Mouse (Mus musculus): ENCODE data around the gene Atrnl1. TPM values are rescaled to one million over a fixed set of nuclear protein-coding genes. Genes with fewer than 3 reads are reported as not detected.
"Not testable (repeated sequence)": the region's sequence is repeated elsewhere in the genome, so short reads cannot be mapped to it uniquely, and the experiment has no call there.

Gene Atrnl1
- total RNA-seq, 1 experiment from 2014 or later = 27.2 TPM

GRCm38 (mm10) chr19:57658111-57659091 is 47.6 kb downstream of the Atrnl1 start:
- no peak for ATAC-seq (ENCODE audit: extremely low read depth, insufficient number of reproducible peaks, low FRiP score, poor library complexity, severe bottlenecking)

GRCm38 (mm10) chr19:57667011-57667410 is 56.2 kb downstream of the Atrnl1 start:
- ATAC-seq (ENCODE audit: extremely low read depth, insufficient number of reproducible peaks, low FRiP score, poor library complexity, severe bottlenecking) = no peak

DNA sequence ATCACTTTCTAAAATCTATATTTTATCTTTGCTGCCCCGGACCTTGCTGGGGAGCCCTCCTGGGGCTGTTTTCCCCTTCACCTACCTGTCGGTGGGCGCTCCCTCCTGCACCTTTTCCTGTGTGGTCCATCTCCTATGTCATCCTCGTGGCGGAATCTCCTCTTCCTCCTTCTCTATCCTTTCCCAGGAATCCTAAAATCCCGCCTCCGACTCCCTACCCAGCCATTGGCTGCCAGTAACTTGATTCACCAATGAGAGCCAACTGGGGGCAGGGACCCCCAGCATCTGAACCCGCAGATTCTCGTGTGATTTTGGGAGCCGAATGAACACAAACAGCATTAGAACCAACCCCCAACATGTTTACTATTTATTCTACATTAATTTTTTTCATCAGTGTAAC is 57.1 kb downstream of the Atrnl1 start:
- ATAC-seq (ENCODE audit: extremely low read depth, insufficient number of reproducible peaks, low FRiP score, poor library complexity, severe bottlenecking) = no peak

- no peak for ATAC-seq (ENCODE audit: extremely low read depth, insufficient number of reproducible peaks, low FRiP score, poor library complexity, severe bottlenecking)
Measured at GRCm38 (mm10) chr19:57679455-57679854, 68.6 kb downstream of the Atrnl1 start.

- ATAC-seq (ENCODE audit: extremely low read depth, insufficient number of reproducible peaks, low FRiP score, poor library complexity, severe bottlenecking) = no peak
Measured at GRCm38 (mm10) chr19:57686596-57686995, 75.8 kb downstream of the Atrnl1 start.

DNA sequence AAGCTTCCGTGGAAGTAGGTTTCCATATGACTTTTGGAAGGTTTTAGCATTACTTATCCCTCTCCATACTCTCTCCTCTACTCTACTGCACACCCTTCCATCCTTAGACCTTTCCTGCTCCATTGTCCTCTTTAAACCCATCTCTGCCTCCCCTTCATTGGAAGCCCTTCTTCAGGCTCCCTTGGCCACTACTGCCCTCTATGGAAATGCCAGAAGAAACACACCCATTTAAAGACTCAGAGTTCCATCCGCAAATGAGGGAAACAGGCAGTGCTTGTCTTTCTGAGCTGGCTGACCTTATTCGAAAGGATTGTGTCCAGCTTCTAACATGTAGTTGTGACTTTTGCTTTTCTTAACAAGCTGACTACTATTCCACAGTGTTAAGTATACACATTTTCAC is 81.7 kb downstream of the Atrnl1 start:
- no peak for ATAC-seq (ENCODE audit: extremely low read depth, insufficient number of reproducible peaks, low FRiP score, poor library complexity, severe bottlenecking)

DNA sequence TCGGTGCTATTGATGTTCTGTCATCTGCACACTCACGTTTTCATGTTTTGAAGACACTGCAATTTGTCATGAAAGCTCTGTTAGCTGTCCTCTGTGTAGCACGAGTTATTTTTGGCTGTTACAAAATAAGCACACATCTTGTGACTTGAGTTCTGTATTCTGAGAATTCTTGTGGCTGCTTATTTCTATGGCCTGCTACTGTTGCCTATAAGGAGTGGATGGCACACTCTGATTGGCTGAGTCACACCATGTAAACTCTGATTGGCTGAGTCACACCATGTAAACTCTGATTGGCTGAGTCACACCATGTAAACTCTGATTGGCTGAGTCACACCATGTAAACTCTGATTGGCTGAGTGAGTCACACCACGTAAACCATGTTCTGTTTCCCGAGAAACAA is 85.9 kb downstream of the Atrnl1 start:
- not testable (repeated sequence) for ATAC-seq (ENCODE audit: extremely low read depth, insufficient number of reproducible peaks, low FRiP score, poor library complexity, severe bottlenecking)

- ATAC-seq (ENCODE audit: extremely low read depth, insufficient number of reproducible peaks, low FRiP score, poor library complexity, severe bottlenecking) = no peak
Measured at GRCm38 (mm10) chr19:57713138-57713537, 102.3 kb downstream of the Atrnl1 start.

- peak; percentile 56; the same call in 1 of the 2 replicates for ATAC-seq (ENCODE audit: extremely low read depth, insufficient number of reproducible peaks, low FRiP score, poor library complexity, severe bottlenecking)
Measured at GRCm38 (mm10) chr19:57724920-57725319, 114.1 kb downstream of the Atrnl1 start.

DNA sequence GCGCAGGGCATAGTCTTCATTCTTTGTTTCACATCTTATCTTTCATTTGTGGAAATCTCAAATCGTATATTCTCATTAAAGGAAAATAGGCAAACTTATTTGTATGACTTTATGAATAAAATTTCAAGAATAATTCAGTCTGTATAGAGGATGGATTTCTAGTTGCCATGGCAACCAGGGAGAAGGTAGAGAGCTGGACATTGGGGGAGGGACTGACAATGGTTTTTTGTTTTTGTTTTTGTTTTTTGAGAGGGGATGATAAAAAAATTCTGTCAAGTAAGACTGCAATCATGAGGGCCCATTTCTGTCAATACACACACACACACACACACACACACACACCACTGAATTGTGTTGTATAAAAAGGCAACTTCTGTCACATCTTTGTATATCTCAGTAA is 114.5 kb downstream of the Atrnl1 start:
- no peak for ATAC-seq (ENCODE audit: extremely low read depth, insufficient number of reproducible peaks, low FRiP score, poor library complexity, severe bottlenecking)

DNA sequence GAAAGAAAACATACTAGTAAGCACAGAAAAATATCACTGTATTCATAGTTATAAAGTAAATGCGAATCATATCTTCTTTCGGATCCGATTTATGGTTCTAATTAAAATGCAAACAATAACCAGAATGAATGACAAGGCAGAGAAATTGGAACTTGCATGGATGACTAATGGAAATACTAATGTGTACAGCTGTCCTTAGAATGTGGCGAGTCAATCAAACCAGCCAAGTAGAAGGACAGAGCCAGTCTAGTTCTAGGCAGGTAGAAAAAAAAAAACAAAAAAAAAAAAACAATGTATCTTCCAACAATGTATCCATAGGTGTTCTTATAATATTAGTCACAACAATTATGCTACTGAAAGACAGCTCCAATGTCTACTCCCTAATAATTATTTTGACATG is 116.2 kb downstream of the Atrnl1 start:
- no peak for ATAC-seq (ENCODE audit: extremely low read depth, insufficient number of reproducible peaks, low FRiP score, poor library complexity, severe bottlenecking)

DNA sequence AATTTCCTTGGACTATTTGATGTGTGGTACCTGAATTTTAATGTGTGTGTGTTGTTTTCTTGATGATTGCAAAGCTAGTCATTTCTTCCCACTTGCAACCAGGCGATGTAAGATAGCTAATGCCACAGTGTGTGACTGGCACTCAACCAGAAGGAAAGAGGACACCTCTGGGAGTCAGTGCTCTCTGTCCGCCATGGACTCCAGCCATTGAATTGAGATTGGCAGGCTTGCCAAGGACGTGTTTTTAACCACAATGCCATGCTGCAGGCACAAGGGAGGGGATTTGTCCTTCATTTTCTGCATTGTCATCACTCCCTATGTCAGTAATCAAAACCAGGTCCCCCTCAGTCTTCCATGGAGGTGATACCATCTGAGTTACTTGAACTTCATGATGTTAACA is 126.6 kb downstream of the Atrnl1 start:
- no peak for ATAC-seq (ENCODE audit: extremely low read depth, insufficient number of reproducible peaks, low FRiP score, poor library complexity, severe bottlenecking)

DNA sequence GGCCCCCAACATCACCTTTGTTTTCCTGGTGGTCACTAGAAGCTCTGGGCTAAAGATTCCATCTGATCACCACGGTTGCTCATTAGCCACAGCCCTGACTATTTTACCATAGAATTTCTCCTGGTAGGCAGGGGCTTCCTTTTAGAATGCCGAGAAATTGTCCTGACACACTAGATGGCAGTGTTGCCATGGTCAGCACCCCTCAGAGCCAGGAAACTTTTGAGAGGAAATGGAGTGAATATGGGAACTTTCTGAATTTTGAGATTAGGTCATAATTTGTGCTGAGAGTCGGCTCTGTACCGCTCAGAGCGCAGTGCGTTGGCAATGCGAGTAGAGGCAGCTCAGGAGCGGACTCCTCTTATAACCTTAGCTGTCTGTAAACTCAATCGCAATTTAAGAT is 134.7 kb downstream of the Atrnl1 start:
- no peak for ATAC-seq (ENCODE audit: extremely low read depth, insufficient number of reproducible peaks, low FRiP score, poor library complexity, severe bottlenecking)

DNA sequence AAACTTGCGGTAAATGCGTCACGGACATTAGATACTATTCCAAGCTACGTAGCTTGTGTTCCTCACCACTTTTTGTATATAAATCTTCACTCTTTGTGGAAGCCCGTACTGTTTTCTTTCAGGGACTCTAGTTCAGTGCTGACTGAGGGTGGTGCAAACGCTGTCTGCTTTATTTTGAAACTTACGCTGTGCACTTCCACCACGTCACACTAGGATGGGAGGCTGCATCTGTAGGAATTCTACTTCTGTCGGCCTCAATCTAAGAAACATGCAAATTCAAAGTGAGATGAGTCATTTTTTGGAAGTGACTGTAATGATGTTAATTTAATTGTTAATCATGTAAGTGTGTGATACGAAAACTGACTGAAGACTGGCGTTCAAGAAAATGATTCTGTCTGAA is 135.7 kb downstream of the Atrnl1 start:
- ATAC-seq (ENCODE audit: extremely low read depth, insufficient number of reproducible peaks, low FRiP score, poor library complexity, severe bottlenecking) = no peak

DNA sequence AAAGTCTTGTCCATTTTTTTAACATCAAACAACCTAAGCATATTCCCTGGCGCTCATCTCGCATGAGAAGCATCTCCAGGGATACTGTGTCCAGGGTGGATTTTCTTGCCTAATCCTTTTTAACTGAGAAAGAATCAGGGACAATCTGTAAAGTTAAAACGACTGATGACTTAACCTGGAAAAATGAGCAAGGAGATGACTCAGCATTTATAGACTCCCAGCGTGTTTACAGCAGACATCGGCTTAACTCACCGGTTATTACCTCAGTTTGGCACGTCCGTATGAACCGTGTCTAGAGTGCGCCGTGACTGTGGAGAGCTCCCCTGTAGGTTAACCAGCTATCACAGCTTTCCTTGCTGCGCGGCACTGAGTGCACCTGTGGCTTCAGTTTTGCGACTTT is 141.4 kb downstream of the Atrnl1 start:
- no peak for ATAC-seq (ENCODE audit: extremely low read depth, insufficient number of reproducible peaks, low FRiP score, poor library complexity, severe bottlenecking)

DNA sequence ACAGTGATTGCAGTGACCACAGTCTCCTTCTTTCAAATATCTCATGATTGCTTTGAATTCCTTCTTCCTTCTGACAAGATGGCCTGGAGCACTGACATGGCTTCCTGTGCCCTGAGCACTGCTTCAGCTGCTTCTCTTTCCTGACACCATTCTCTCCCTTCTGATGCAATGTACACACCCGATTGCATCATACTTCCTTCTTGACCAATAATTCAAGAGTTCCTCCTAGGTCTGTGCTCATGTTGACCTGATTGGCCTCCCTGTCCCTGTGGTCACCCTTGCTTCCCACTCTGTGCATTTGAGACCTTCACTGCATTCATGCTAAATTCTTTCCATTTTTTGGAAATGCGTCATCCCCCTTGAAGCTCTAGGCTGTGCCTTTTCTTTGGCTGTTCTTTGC is 151.7 kb downstream of the Atrnl1 start:
- ATAC-seq (ENCODE audit: extremely low read depth, insufficient number of reproducible peaks, low FRiP score, poor library complexity, severe bottlenecking) = peak; percentile 88

DNA sequence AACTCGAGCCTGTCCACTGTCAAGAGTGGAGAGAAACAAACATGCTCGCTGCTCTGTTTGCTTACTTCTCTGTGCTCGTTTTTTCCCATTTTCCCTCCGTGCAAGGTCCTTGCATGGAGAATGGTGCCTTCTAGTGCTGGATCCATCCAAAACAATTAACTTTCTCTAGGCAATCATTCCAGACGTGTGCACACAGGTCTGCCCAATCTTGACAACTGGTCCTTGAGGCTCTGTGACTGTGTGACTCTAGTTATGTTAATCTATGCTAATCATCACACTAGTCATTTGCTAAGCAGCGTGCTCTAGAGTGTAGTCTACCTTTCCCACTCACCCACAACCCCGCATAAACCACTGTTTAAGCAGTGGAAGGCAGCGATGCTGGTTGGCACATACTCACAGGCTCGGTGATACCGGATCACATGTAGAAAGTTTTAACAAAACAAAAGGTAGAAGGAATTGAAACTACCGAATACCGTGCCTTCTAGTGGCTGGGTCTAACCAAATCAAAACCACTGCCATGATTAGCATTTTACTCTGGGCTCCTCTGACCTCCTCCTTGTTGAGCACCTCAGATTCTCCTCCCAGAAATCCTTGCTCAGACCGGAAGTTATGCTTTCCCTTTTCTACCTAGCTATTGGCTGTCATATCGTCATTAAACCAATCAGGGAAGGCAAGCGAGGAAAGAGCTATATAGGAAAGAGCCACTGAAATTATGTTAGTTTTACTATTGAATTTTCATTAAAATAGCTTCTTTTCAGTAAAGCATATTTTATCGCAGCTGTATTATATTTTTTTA is 153.9 kb downstream of the Atrnl1 start:
- no peak for ATAC-seq (ENCODE audit: extremely low read depth, insufficient number of reproducible peaks, low FRiP score, poor library complexity, severe bottlenecking)

DNA sequence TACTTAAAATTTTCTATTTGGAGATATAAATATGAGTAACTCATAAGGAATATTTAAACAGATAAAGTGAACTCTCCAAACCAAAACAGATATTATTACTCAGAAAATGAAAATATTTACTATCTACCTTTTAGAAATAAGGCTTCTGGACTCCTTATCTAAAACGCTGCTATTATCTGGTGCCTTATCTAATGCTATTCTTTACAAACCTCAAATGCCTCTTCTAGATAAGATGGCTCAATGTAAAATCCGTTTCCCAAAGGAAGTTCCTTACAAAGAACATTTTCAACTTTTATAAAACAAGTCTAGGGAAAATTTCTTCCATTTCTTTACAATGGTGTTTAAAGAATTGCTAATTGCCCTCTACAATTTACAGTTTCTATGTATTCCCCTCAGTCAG is 156.2 kb downstream of the Atrnl1 start:
- ATAC-seq (ENCODE audit: extremely low read depth, insufficient number of reproducible peaks, low FRiP score, poor library complexity, severe bottlenecking) = no peak

- no peak for ATAC-seq (ENCODE audit: extremely low read depth, insufficient number of reproducible peaks, low FRiP score, poor library complexity, severe bottlenecking)
Measured at GRCm38 (mm10) chr19:57768661-57769060, 157.8 kb downstream of the Atrnl1 start.
